Comparison of ENCODE assay signal across 8 mouse cellular contexts in the genomic region with DNA sequence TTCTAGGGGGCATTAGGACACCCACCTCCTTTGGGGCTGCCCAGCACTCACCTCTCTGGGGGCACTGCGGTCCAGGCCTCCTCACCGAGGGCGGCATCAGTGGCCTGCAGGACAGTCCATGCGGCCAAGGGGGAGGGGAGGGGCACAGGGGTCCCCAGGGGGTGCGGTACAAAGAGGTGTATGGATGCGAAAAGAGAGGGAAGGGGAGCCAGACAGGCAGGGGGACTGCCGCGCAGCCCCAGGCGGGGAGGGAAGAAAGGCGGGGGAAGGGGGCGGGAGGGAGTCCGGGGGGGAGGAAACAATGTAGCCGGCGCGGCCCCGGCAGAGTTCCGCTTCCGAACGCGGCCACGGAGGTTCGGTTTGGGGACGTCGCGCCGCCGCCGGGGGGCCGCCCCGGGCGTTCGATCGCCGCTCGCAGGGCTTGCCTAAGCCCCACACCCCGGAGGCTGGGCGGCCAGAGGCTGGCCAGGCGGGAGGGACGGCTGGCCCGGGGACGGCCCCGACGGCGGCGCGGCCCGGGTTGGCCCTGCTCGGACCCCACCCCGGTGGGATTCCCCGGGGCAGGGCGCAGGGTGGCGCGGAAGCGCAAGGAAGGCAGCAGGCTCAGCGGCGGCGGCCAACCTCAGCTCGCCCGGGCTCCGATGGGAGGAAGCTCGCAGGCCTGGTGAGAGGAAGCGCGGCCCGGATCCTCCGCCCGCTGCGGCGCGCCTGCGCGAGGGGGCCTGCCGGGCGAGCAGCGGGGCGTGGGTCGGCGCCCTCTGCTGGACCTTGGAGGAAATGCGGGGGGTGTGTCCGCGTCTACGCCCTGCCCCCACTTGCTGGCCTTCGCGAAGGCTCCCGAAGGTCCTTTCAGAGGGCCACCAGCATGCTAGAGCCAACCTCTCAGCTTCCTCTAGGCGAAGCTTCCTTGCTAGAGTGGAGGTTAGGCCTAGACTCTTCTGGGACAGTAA. TPM values are rescaled to one million over a fixed set of nuclear protein-coding genes. Genes with fewer than 3 reads are reported as not detected.
DNase-seq lines count a peak whose midpoint lies in the region; ATAC-seq and TF ChIP-seq lines count a peak whose summit lies in the region.

No protein-coding gene starts in this region.

- WGBS in hindbrain, embryonic 12.5 days, result under 1% methylated on average over 75 of the region's 85 CpGs

- DNase-seq in Patski (ENCODE audit: low read depth, low spot score), result no peak
- peak; percentile 96 to 97 for DNase-seq in cerebellum, postnatal 10 days
- peak; percentile 80 to 90 for DNase-seq in frontal cortex, postnatal 10 days (ENCODE audit: low spot score in 2 of 2)
- peak; percentile 92 to 93 for DNase-seq in layer of hippocampus, postnatal 14 days (ENCODE audit: low spot score in 2 of 2)
- peak; percentile 95 for DNase-seq in lung, postnatal 10 days
- peak; percentile 97 for DNase-seq in ovary, postnatal 14 days (ENCODE audit: low spot score)
- DNase-seq in thymus, postnatal 10 days (ENCODE audit: low spot score in 2 of 2), result peak; percentile 88 to 96

- peak overlapping the region; percentile 100 for H3K9ac ChIP-seq in hindbrain, embryonic 12.5 days

- H3K4me3 ChIP-seq in hindbrain, embryonic 12.5 days, result peak overlapping the region; percentile 98

- H3K36me3 ChIP-seq in hindbrain, embryonic 12.5 days, result peaks cover 9% of the 10 kb centered on the region; the same call in 1 of the 2 replicates

- H3K27me3 ChIP-seq in Patski, result no peaks in the 10 kb centered on the region
- H3K27me3 ChIP-seq in hindbrain, embryonic 12.5 days, result no peaks in the 10 kb centered on the region

- ATAC-seq in Patski, result peak; percentile 51
- ATAC-seq in hindbrain, embryonic 12.5 days (ENCODE audit: low FRiP score), result peak; percentile 90

- H3K4me1 ChIP-seq in hindbrain, embryonic 12.5 days, result peaks cover 46% of the 10 kb centered on the region

- peak overlapping the region; percentile 98 for H3K27ac ChIP-seq in hindbrain, embryonic 12.5 days

- in situ Hi-C loops in Patski (cut with MboI; ENCODE audit: low pct_unique_long_range_greater_than_20kb), result loop anchor here (5.0 kb wide), 1 partner anchor 123 kb away; a partner anchor contains a TSS

- H3K4me2 ChIP-seq in hindbrain, embryonic 12.5 days (replicated peaks), result peak overlapping the region; percentile 97

- no peak for TF ChIP-seq CTCF in Patski (IDR thresholded peaks at IDR 0.05)

- CTCF ChIA-PET in Patski (lab: Charles Lee), result interaction anchor here (0.6 to 1.9 kb wide), 8 partner anchors 8 to 80 kb away, joined by 3 to 9 read pairs (median 3); no protein-coding TSS in a partner anchor

- H3K9me3 ChIP-seq in hindbrain, embryonic 12.5 days (replicated peaks), result no peaks in the 10 kb centered on the region

- POLR2A ChIA-PET in Patski (lab: Charles Lee), result interaction anchor here (1.0 kb wide), 1 partner anchor 15 kb away, joined by 3 read pairs; no protein-coding TSS in a partner anchor

RNA-seq across cellular contexts. Expression of a gene that starts 8.2 kb away (rescaled TPM):
- 117 TPM for polyA plus RNA-seq in Patski (2021)
- 38.3 and 41.6 TPM in 2 replicates for polyA plus RNA-seq in hindbrain, embryonic 12.5 days (2016; fragmentation: Nextera tagmentation; extraction: Ambion mirVana)
- 10 to 100 TPM; 41.6 to 49.5 TPM for total RNA-seq in layer of hippocampus, postnatal 14 days (2021)

RNA-seq across cellular contexts. Expression of a gene that starts 24.6 kb away (rescaled TPM):
- polyA plus RNA-seq in Patski (2021), result 0.09 TPM
- not detected in 2 replicates for polyA plus RNA-seq in hindbrain, embryonic 12.5 days (2016; fragmentation: Nextera tagmentation; extraction: Ambion mirVana)
- not detected for total RNA-seq in layer of hippocampus, postnatal 14 days (2021)

RNA-seq across cellular contexts. Expression of a gene that starts 38.3 kb away (rescaled TPM):
- polyA plus RNA-seq in Patski (2021), result not detected
- polyA plus RNA-seq in hindbrain, embryonic 12.5 days (2016; fragmentation: Nextera tagmentation; extraction: Ambion mirVana), result not detected in 2 replicates
- total RNA-seq in layer of hippocampus, postnatal 14 days (2021), result not detected

RNA-seq across cellular contexts. Expression of a gene that starts 39.1 kb away (rescaled TPM):
- polyA plus RNA-seq in Patski (2021), result 0.72 TPM
- polyA plus RNA-seq in hindbrain, embryonic 12.5 days (2016; fragmentation: Nextera tagmentation; extraction: Ambion mirVana), result 0.08 and 0.27 TPM in 2 replicates
- 1 to 10 TPM; 2.4 to 3.2 TPM for total RNA-seq in layer of hippocampus, postnatal 14 days (2021)

RNA-seq across cellular contexts. Expression of a gene that starts 42.5 kb away (rescaled TPM):
- polyA plus RNA-seq in Patski (2021), result not detected
- 0.12 TPM in 1 of 2 replicates, not detected in the other for polyA plus RNA-seq in hindbrain, embryonic 12.5 days (2016; fragmentation: Nextera tagmentation; extraction: Ambion mirVana)
- under 1 TPM; 0.14 to 0.28 TPM for total RNA-seq in layer of hippocampus, postnatal 14 days (2021)
